Mouse (Mus musculus) left cerebral cortex, adult 2 months (tissue): ENCODE measurements at regions not wholly inside any gene's neighbourhood (a gene's known extent, or its start where the extent isn't known, plus 50 kb on each side); places are given as distances from the start of the nearest gene placed in this dataset.
"Not testable (repeated sequence)": the region's sequence is repeated elsewhere in the genome, so short reads cannot be mapped to it uniquely, and the experiment has no call there.

Experiments used
- DNase-seq, 2 experiments: peaks; one replicate each; pipeline ENCODE4 v3.0.0; 2021 to 2022; ENCODE audit warnings: low spot score in 2 of 2, mixed read lengths in 1 of 2; ENCODE audit errors: extremely low spot score in 1 of 2
- H3K27ac ChIP-seq: fragments of 200-600 bp; 2 replicates; pipeline ENCODE4 v1.8.1; 2022
- H3K4me3 ChIP-seq: fragments of 200-600 bp; 2 replicates; pipeline ENCODE4 v1.8.1; 2022
- CTCF ChIP-seq: fragments of 200-600 bp; IDR thresholded peaks from 2 replicates; pipeline ENCODE4 v1.8.1; 2022; ENCODE audit warnings: antibody characterized with exemption, mild to moderate bottlenecking, moderate library complexity
- intact Hi-C: fragments of 180-260 bp; cut with DNase I; formaldehyde crosslinking; loops from one replicate; pipeline ENCODE4 v1.15.1; 2025

DNA sequence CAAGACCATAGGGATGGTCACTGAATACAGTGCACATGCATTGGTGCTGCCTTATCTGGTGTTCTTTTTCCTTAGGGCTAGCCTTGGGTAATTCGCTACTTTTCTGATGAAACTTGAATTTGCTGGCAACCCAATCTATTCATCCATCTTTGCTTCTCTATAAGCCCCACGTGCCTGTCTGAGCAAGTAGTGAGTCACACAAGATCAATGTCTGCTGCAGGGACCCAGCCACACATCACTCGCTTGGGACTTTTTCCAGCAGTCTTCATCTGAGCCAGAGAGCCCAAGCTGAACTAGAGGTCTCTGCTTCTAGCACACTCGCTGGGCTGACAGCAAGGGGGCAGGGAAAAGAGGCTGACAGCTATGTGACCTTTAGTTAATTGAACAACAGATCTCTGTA, 464.3 kb upstream of the Nmur2 start:
- TF ChIP-seq CTCF = no peak
- Histone ChIP-seq H3K4me3 (no peak overlapping the region), H3K27ac (no peak overlapping the region)
- intact Hi-C loops = no loop called here
- DNase-seq = no peak

DNA sequence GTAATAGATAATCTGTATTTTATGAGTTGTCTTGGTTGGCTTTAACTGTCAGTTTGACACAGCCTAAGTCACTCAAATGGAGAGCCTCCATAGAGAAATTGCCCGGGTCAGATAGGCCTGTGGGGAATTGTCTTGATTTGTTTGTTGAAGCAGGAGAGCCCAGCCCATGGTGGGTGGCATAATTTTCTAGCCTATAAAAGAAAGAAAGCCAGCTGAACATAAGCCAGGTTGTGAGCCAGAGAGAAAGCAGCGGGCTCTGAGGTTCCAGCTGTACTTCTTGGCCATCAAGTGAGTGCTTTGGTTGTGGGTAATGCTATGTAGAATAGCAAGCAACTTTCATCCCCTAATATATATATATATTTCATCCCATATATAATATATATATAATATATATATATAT, 474.1 kb upstream of the Nmur2 start:
- DNase-seq = no peak
- Histone ChIP-seq H3K4me3 (no peak overlapping the region), H3K27ac (no peak overlapping the region)
- intact Hi-C loops = no loop called here
- no peak for TF ChIP-seq CTCF

DNA sequence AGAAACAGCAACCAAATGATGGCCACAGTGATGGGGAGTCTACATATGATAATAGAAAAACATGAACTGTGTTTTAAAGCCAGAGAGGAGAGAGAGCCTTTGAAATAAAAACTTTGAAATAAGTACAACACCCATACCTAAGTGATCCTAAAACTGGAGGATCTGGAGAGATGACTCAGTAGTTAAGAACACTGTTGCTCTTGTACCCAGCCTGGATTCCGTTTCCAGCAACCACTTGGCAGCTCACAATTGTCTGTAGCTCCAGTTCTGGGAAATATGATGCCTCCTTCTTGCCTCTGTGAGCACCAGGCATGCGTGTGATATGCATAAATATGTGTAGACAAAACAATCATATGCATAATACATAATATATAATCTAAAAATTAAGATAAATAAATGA, 477.7 kb upstream of the Nmur2 start:
- intact Hi-C loops = no loop called here
- H3K4me3 ChIP-seq = no peak overlapping the region
- no peak overlapping the region for H3K27ac ChIP-seq
- no peak for TF ChIP-seq CTCF
- DNase-seq = no peak

DNA sequence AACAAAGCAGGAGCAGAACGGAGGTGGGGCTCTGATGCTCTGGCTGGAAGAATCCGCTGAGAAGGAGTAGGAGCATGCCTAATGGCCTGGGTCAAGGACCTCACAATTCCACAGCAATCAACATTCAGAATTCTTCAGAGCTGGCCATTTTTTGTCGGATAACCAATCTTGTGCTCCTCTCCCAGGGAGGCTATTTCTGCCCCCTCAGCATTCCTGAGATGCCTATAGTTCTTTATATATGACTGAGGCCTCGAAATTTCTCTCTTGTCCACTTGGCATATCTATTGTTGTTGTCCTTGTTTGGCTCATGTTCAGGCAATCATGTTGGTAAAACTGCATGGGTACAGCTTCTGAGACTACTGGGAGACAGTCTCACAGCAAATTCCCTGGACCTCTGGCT, 460.5 kb upstream of the Gria1 start:
- H3K4me3 ChIP-seq = no peak overlapping the region
- DNase-seq = no peak
- TF ChIP-seq CTCF = no peak
- no peak overlapping the region for H3K27ac ChIP-seq
- intact Hi-C loops = no loop called here

DNA sequence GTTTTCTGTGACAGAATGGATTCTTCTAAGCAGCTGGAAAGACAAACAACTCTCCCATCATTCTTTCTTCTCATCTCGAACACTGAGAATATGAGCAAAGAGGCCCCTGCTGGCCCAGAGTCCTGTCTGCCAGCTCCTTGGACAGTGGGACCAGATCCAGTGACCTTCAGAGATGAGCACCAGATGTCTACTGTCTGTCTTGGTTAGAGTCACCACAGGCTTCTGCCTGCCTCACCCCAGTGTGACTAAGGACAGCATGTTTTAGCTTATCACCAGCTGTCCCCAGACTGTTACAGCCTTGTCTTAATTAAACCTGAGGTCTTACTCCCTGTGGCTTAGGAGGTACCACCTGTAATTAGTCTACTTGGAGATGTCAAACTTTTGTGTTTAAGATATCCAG, 454.9 kb upstream of the Gria1 start:
- H3K27ac ChIP-seq = no peak overlapping the region
- no peak for DNase-seq
- no peak for TF ChIP-seq CTCF
- intact Hi-C loops = no loop called here
- no peak overlapping the region for H3K4me3 ChIP-seq

DNA sequence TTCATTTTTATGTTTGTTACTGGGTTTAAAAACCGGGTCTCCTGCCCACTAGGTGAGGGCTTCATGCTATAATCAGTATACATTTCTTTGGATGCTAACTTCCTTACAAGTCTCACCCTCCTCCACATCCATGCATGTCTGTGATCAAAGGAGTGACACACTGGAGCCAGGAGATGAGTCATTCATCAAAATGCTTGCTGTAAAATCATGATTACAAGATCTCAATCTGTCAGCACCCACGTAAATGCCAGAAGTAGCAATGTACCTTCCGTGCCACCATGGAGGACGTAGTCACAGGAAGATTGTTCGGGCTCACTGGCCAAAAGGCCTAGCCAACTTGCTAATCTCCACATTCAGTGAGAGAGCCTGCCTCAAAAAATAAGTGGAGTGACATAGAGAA, 431.2 kb upstream of the Gria1 start:
- TF ChIP-seq CTCF = no peak
- no peak for DNase-seq
- Histone ChIP-seq H3K4me3 (no peak overlapping the region), H3K27ac (no peak overlapping the region)
- intact Hi-C loops = no loop called here

DNA sequence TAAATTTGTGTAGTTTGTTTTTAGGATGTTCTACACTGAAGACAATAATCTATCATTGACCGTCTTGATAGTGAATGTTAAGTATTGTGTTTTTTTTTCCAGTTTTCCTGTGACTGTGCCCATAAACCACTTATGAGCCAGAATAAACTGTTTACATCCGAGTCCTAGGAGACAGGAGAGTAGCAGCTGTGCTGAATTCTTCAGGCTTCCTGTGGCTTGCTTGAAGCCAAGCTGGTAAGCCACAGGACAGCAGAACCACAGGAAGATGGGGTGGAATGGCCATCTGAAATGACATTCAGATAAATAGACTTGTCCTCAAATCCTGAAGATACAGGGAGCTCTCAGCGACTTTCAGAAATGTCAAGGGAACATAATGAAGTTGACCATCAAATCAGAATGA, 428.1 kb upstream of the Gria1 start:
- DNase-seq = no peak
- Histone ChIP-seq H3K27ac (no peak overlapping the region), H3K4me3 (no peak overlapping the region)
- no peak for TF ChIP-seq CTCF
- intact Hi-C loops = no loop called here

DNA sequence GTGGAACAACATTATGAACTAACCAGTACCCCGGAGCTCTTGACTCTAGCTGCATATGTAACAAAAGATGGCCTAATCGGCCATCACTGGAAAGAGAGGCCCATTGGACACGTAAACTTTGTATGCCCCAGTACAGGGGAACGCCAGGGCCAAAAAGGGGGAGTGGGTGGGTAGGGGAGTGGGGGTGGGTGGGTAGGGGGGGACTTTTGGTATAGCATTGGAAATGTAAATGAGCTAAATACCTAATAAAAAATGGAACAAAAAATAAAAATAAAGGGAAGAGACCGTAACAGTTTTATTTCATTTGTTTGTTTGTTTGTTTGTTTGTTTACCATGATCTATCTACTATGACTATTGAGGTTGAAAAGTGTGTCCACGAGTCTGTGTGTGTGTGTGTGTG, 417.8 kb upstream of the Gria1 start:
- H3K27ac ChIP-seq, intact Hi-C loops, H3K4me3 ChIP-seq, DNase-seq: not testable (repeated sequence)

DNA sequence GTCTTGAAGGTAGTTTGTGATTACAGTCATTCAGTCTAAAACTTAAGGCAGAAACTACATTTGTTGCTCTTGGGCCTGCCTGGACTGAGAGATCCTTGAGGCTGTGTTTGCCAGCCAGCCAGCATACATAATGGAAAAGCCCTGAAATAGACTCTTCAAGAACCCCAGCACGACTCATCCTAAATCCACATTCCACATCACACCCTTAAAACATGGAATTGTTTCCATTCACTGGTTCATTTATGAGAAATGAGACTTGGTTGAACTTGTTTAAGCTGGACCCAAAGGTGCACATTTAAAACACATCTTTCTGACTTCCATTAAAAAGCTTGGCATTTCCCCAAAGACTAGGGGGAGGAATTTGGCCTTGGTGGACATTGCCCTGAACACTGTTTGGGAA, 407.4 kb upstream of the Gria1 start:
- H3K27ac ChIP-seq = no peak overlapping the region
- no peak for DNase-seq
- no peak for TF ChIP-seq CTCF
- intact Hi-C loops = no loop called here
- H3K4me3 ChIP-seq = no peak overlapping the region

DNA sequence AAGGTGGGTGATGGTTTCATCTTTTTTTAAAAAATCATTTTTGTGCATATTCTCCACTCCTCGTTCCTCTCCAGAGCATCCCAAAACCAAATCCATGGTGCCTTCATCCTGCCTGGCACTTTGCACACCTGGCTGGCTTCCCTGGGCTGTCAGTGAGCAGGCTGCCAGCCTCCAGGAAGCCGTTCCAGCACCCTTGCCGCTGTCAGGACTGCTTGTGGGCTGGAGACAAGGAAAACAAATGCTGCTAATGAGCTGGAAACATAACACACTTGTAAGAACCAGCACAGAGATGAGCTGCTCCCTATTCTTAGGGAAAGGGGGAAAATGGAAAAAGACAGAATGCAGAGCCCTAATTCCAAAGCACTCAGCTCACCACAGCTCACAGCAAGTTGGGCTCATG, 383.5 kb upstream of the Gria1 start:
- DNase-seq = peak; percentile 18 to 44
- intact Hi-C loops = no loop called here
- no peak overlapping the region for H3K27ac ChIP-seq
- H3K4me3 ChIP-seq = no peak overlapping the region
- TF ChIP-seq CTCF = no peak

DNA sequence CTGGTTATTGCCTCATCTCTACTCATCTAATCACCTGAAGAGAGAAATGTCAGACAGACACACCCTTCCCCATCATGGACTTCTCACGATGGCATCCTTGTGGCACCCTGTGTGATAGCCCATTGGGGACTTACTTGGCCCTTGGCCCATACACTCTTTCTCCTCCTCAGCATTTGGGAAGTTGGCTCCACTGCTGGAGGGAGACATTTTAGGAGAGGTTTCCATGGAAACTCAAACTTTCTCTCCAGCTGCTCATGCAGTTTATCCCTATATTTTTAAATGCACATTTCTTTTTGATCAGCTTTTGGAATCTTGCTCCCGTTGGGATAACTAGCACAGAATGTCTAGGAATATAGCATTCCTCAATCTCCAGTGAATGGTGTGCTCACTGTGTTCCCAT, 377.7 kb upstream of the Gria1 start:
- no peak overlapping the region for H3K4me3 ChIP-seq
- TF ChIP-seq CTCF = no peak
- intact Hi-C loops = loop anchor here (10.0 kb wide), 1 partner anchor 409 kb away; no protein-coding TSS in a partner anchor
- no peak overlapping the region for H3K27ac ChIP-seq
- DNase-seq = no peak

DNA sequence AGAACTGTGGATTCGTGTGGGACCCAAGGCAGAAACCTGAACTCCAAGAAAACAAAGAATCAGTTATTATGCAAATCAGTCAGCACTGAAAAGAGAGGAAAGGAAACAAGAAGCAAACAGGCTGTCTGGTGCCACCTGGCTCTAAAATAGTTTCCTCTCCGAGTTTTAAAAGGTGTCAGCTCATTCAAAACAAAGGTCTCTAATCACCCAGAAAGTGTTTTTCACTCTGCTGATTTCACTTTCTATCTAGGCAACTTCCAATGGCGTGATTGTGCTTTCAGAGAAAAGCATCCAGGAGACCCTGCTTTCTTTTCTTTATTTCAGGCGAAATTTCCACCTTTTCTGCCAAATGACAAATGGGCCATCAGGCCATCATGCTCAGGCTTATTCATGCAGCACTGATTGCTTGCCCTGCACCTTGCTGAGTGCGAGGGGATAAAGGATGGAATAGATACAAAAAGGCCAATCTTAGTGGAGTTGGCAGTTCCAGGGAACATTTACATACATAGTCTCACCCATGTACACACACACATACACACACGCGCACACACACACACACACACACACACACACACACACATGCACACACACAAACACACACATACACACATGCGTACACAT, 374.5 kb upstream of the Gria1 start:
- H3K27ac ChIP-seq = no peak overlapping the region
- TF ChIP-seq CTCF = no peak
- no peak for DNase-seq
- no peak overlapping the region for H3K4me3 ChIP-seq
- intact Hi-C loops = loop anchor here (10.0 kb wide), 1 partner anchor 412 kb away; no protein-coding TSS in a partner anchor

DNA sequence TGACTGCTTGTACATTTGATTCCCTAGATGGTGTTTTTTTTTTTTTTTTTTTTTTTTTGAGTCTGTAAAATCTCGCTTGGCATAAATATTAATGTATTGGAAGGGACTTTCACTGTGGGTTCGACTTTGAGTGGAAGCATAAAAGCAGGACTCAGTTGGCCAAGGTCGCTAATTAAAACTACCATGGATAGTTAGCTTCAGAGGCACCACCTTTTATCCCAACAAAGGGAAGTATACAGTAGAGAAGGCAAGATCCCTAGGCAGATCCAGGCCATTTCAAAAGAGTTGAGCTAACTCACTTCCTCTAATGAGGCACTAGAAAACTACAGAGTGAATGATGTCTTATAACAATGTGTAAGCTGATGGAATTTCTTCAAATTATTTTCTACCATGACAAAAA, 369.5 kb upstream of the Gria1 start:
- no peak overlapping the region for H3K4me3 ChIP-seq
- no peak for TF ChIP-seq CTCF
- intact Hi-C loops = no loop called here
- H3K27ac ChIP-seq = no peak overlapping the region
- DNase-seq = no peak
